Mouse (Mus musculus) heart, postnatal 4 days (tissue): ENCODE data around the gene Klhl22. TPM values are rescaled to one million over a fixed set of nuclear protein-coding genes. Genes with fewer than 3 reads are reported as not detected.

Source experiments
- DNase-seq: peaks from one replicate; pipeline ENCODE4 v3.0.0; 2021
- total RNA-seq, 2 experiments: library from RNA; stranded (reverse); gene quantifications; 2 replicates each; pipeline ENCODE4 v1.2.3; 2021

Gene Klhl22
- total RNA-seq, 2 experiments from 2014 or later = 24.6 to 25.1 TPM

GRCm38 (mm10) chr16:17802839-17803674 lies 43.6 kb downstream of the Klhl22 start:
- peak; percentile 41 for DNase-seq

- no peak for DNase-seq
Measured at GRCm38 (mm10) chr16:17803675-17804448, 44.4 kb downstream of the Klhl22 start.

GRCm38 (mm10) chr16:17804449-17804912 lies 45.1 kb downstream of the Klhl22 start:
- no peak for DNase-seq

- DNase-seq = no peak
Measured at GRCm38 (mm10) chr16:17804982-17805381, 45.6 kb downstream of the Klhl22 start.

GRCm38 (mm10) chr16:17806581-17807191 lies 47.3 kb downstream of the Klhl22 start:
- peak; percentile 43 for DNase-seq

- peak; percentile 89 for DNase-seq
Measured at GRCm38 (mm10) chr16:17807192-17808009, 48.0 kb downstream of the Klhl22 start.

GRCm38 (mm10) chr16:17809125-17809524 lies 49.7 kb downstream of the Klhl22 start:
- DNase-seq = no peak

GRCm38 (mm10) chr16:17809711-17810110 lies 50.3 kb downstream of the Klhl22 start:
- peak; percentile 78 for DNase-seq

- DNase-seq = peak; percentile 56
Measured at GRCm38 (mm10) chr16:17812120-17812519, 52.7 kb downstream of the Klhl22 start.

GRCm38 (mm10) chr16:17813173-17813572 lies 53.8 kb downstream of the Klhl22 start:
- DNase-seq = no peak

GRCm38 (mm10) chr16:17815411-17816402 lies 56.3 kb downstream of the Klhl22 start:
- peak; percentile 68 for DNase-seq

- no peak for DNase-seq
Measured at GRCm38 (mm10) chr16:17816528-17816927, 57.1 kb downstream of the Klhl22 start.

GRCm38 (mm10) chr16:17826500-17826899 lies 67.1 kb downstream of the Klhl22 start:
- DNase-seq = no peak

GRCm38 (mm10) chr16:17828229-17828628 lies 68.8 kb downstream of the Klhl22 start:
- DNase-seq = no peak

GRCm38 (mm10) chr16:17828867-17829266 lies 69.4 kb downstream of the Klhl22 start:
- DNase-seq = no peak

- DNase-seq = no peak
Measured at GRCm38 (mm10) chr16:17830385-17831178, 71.2 kb downstream of the Klhl22 start.

- no peak for DNase-seq
Measured at GRCm38 (mm10) chr16:17831781-17832180, 72.4 kb downstream of the Klhl22 start.

- DNase-seq = no peak
Measured at GRCm38 (mm10) chr16:17832821-17833220, 73.4 kb downstream of the Klhl22 start, which contains the start of gene B830017H08Rik. Gene B830017H08Rik, plus strand, starts transcription at chr16:17833121.

GRCm38 (mm10) chr16:17833321-17833680 lies 73.9 kb downstream of the Klhl22 start:
- no peak for DNase-seq
